Mouse (Mus musculus): Measurements from ENCODE around the gene Stat5b.
A peak's percentile ranks its signal among the peaks of the same experiment; 100 is the strongest.
"Not testable (repeated sequence)": the region's sequence is repeated elsewhere in the genome, so short reads cannot be mapped to it uniquely, and the experiment has no call there.

Gene Stat5b

DNA sequence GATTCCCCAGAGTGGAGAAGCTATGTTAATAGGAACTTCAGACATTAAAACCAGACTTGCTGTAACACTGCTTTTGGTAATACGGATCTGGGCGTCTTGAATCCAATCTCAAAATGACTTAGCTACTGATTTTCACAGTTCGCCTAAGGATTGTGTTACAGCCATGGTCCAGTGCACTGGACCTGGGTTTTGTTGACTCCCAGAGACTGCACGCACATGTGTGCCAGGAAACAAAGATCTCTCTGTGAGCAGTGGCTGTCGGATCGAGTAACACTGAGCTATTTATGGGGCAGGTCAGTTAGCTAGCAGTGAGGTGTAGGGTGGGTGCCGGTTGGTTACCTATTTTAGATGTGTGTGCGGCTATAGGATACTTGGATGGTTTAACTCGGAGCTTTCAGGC, 40.0 kb downstream of the Stat5b start:
- DNase-seq, result no peak

DNA sequence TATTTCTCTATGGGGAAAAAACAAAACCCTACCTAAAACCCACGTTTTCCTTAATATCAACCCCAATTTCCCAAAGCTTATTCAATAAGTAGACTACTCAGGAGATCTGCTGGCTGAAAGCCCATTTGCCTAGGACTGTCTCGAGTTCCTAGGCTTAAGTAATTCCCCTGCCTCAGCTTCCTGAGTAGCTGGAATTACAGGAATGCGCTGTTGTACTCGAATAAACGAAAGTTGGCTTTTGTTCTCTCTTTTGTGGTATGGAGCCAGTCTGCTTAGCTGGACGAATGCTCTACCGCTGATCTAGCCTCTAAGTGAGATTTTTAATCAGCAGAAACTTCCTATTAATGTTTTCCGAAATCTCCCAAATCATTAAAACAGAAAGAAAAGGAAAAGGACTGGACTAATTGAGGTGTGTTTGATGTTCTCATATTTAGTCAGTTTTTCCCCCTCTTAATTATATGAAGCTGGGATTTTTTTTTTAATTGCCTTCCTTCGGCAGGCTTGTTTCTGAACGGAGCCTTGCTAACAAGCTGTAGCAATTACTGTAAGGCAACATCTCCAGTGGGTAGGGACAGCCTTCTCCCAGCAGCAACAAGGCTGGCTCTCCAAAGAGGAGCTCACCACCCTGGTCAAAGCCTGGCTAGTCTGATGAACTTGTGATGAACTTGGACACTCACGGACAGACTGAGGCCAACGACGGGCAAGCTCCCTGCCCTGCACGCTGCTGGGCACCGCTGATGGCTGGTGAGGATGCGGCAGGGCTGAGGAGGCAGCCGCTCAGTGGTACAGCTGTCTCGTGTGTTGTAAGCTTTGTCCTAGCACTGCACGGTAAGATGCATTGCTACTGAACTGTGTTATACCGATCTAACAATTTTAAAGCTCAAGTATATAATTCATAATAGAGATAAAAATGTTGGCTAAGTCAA, 43.9 kb downstream of the Stat5b start:
- DNase-seq, result no peak

DNA sequence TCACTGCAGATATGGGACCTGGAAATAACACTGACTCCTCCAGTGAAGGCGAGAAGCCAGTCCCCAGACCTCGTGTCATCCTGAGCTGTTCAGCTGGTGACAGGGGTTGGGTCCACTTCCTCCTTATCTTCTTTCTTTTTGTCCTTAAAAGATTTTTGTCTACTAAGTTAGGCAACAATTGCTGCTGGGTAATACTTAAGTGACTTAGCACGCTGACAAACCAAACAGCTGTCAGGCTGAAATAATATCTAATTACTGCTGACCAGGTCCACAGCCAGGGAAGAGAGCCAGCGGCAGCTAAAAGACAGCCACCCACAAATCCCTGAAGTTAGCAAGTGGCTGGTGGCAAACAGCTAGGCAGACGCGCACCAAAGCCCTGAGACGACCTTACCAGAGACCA, 45.0 kb downstream of the Stat5b start:
- no peak for DNase-seq

DNA sequence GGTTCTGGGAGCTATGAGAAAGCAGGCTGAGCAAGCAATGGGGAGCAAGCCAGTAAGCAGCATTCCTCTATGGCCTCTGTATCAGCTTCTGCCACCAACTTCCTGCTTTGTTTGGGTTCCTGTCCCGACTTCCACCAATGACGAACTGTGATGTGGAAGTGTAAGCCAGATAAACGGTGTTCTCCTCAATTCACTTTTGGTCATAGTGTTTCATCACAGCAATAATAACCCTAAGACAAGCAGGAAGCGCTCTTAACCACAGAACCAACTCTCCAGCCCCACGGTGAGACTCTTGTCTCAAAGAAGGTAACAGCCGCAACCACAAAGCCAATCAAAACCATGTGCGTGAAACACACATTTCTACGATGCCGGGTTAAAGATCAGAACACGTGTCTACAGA, 46.1 kb downstream of the Stat5b start:
- no peak for DNase-seq

DNA sequence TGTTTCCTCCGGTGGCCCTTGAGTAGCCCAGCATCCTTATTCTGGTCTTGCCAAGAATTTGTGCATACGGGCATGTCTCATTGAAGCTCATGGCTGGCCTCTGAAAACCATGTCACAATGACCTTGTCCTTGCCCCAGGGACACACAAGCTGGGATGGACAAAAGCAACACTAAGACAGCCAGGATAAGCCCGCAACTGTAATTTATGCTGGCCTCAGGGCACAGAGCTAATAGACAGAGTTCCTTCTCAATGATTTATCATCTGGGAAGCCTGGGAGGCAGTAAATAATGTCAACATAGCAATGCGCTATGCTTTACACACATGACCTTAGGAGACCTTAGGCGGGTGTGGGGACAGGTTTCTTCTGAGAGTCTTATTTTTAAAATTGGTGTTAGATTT, 51.1 kb downstream of the Stat5b start:
- no peak for DNase-seq

DNA sequence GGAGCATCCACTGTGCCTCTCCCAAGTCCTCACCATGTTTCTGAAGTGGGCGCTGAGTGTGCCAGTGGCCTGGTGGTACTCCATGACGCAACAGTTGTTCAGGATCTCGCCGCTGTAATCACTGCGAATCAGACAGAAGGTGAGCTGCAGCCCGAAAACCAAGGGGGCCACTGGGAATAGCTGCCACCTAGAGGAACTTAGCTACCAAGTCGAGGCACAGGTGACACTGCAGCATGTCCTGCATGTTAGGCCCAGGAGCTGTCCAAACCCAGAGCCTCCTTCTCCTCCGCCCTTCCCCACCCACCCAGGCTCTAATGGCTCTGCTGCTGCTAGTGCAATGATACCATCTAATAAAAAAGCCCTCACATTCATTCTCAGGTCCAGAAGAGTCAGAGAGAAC, 53.9 kb downstream of the Stat5b start:
- DNase-seq, result no peak

DNA sequence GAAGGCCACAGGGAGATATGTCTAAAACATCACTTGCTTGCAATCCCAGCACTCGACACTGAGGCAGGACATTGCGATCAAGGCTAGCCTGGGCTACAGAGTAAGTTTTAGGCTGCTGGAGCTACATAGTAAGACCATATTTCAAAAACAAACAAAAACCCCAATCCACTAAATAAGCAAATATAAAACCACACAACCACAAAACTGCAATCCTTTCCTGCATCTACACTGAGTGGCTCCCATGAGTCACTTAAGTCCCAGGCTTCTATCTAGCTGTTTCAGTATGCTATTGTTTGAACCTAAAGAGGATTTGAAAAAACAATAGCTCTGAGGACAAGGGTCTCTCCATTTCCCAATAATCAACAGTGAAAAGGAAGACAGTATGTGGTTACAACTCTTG, 55.1 kb downstream of the Stat5b start:
- no peak for DNase-seq

DNA sequence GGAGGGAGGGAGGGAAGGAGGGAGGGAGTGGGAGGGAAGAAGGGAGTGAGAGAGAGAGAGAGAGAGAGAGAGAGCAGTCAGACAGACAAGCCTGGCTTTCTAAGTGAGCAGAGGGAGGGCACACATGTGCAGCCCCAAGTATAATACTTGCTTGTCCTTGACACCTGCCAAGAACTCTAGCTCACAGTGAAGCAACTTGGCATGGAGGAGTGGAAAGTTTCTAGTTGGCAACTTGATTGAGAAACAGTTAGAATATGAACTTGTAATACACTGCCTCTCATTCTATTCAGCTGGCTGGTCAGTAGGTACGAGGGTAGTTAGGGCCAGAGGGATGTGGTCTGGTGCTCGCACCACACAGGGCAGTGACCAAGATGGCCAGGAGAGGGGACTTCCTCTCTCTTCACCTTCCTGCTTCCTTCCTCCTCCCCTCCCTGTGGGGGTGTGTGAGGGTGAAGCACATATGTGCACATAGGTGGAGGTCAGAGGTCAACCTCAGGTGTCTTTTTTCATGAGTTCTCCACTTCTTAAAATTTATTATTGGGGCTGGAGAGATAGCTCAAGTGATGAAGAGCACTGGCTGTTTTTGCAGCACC, 59.0 kb downstream of the Stat5b start:
- no peak for DNase-seq

DNA sequence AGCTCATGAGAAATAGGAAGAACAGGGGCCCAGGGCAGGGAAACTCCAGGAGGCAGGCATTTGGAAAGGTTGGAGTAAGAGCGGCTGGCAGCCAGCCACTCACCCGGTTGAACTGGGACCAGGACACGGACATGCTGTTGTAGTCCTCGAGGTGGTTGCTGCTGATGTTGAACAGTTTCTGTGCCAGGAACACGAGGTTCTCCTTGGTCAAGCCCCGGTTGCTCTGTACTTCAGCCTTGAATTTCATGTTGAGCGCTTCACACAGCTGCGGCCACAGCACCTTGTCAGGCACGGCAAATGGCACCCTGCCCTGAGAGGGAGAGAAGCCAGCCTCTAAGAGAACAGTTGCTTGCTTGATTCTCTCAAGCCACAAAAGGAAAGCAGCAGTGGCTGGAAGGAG, 59.9 kb downstream of the Stat5b start:
- DNase-seq, result not testable (repeated sequence)

DNA sequence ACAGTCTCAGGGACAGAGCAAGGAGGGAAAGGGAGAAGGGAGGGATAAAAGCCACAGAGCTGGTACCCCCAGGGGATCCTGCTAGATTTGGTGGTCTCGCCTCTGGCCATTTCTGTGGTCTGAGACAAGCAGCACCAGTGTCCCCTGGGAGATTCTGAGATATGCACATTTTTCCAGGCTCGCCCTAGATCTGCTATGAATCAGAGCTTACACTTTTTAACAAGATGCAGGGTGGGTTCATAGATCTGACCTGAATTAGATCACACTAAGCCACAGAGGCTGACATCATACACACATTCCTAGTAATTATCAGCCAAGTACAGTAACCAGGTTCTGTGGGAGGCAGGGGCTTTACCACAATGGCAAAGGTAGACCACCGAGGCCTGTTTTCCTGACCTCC, 60.8 kb downstream of the Stat5b start:
- no peak for DNase-seq

DNA sequence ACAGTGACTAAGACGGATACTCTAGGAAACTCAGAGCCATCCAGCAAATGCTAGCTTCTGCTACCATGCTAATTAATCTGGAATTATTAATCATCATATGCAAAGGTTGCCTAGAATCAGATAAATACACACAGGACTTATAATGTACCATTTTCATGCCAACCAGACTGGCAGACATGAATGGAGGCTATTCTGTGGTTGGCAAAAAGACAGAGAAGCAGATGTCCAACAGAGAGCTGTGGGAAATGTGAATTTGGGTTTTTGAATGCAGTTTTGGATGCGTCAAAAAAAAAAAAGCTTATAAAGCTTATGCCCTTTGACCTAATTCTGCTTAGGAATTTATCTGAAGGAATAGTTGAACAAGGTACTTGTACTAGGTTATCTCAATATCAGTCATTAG, 64.8 kb downstream of the Stat5b start:
- DNase-seq, result no peak

DNA sequence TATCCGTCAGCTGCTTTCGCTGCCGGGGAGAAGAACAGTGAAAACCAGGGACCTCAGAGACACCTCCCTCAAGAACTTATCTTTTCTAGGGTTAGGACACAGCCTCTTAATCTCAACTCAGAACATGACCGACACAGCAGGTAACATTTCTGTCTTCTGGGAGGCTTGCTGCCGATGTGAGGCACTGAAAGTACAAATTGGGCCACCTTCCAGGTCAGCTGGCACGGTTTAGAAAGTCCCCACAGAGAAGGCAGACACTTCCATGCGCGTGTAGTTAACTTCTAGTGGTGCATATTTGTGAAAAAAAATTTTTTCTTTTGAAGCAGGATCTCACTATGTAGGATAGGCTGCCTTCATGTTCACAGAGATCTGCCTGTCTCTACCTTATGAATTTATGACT, 66.2 kb downstream of the Stat5b start:
- DNase-seq, result no peak

DNA sequence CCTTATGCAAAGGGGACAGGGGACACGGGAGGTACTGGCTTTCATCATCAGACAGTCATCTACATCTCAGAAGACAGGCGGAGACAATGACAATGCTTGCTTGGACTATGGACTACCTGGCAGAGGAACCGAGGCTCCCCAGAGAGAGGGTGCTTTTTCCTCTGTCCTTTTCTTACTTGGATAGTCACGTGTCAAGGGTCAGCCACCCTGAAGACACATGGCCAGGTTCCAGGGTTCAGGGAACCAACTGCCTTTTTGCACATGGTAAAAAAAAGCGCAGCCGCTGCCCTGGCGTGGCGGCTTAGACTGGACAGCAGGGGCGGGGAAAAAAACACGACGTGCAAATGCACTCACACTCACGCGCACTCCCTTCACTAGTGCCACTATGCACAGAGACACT, 68.0 kb downstream of the Stat5b start:
- no peak for DNase-seq

DNA sequence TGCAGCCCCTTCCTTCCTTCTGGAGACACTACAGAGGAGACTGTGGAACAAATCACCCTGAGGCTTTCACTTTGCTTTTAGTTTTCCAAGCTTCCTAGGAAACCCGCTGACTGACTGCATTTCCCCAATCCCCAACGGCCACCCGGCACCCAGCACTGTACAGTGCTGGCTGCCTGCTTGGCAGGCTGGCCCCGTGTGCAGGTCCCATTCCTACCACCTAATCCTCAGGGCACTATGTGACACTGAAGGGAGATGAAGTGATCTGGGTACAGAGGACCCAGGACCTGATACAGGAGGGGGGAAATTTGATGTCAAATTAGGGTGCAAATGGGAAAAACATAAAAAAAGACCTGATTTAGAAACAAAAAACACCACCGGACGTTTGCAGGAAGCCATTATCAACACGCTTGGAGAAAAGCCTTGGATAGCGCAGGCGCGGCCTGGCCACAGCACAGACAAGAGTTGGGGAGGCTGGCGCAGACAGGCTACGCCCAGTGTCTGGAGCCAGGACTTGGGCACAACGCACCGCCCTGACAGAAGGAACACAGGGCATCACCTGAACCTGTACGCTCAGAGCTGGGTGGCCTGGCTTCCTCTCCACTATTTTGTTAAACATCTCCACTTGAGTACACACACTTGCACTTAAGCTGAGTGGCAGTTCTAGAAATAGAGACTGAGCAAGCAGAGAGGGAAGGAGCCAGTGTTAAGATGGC, 68.6 kb downstream of the Stat5b start:
- no peak for DNase-seq

DNA sequence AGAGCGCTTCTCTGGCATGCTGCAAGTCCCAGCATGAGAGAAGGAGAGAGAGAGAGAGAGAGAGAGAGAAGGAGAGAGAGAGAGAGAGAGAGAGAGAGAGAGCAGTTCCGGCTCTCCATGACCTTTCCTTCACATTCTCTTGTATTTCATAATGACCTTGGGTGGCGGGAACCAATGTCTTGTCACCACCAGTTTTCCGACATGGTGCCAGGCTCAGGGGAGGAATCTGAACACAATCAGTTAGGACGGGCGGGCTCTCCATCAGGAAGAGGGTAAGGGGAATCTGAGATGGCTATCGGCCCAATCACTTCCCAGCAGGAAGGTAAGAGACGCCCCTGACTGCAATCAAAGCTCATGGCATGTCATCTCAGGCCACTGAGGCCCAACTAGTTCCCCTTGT, 70.3 kb downstream of the Stat5b start:
- DNase-seq, result no peak

DNA sequence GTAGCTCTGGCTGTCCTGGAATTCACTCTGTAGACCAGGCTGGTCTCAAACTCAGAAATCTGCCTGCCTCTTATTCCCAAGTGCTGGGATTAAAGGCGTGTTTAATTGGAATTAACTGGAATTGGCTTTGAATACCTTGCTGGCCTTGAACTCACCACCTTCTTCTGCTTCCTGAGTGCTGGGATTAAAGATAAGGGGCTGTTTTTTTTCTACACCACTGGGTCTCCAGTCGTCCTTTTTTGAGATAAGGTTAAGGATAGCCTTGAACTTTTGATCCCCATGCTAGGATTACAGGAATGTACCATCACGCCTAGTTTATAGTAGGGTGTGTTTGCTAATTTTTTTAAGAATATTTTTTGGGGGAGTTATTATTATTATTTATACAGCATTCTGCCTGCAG, 72.5 kb downstream of the Stat5b start:
- DNase-seq, result no peak

DNA sequence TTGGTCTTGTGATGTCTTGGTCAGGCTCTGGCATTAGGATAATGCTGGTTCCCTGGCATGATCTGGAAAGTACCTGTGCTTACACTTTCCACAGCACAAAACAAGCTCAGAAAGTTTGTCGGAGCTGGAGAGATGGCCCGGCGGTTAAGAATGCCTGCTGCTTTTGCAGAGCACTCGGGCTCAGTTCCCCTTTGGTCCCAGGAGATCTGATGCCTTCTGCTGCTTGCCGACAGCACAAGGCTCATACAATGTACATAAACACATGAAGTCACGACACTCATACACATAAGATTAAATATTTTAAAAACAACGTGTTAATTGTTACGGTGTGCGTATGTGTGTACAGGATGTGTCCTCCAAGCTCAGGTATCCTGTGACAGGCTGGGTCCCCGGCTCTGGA, 74.6 kb downstream of the Stat5b start:
- DNase-seq, result no peak

DNA sequence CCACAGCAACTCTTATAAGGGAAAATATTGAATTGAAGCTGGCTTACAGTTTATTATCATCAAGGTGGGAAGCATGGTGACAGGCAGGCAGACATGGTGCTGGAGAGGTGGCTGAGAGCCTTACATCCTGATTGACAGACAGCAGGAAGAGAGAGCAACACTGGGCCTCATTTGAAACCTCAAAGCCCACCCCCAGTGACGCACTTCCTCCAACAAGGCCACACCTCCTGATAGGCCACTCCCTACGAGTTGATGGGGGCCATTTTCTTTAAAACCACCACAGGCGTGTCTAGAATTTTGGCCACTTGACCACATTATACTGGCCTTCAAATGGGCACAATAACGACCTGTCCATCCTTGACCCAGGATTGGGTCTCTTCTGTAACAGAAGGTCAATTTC, 76.3 kb downstream of the Stat5b start:
- DNase-seq, result no peak

DNA sequence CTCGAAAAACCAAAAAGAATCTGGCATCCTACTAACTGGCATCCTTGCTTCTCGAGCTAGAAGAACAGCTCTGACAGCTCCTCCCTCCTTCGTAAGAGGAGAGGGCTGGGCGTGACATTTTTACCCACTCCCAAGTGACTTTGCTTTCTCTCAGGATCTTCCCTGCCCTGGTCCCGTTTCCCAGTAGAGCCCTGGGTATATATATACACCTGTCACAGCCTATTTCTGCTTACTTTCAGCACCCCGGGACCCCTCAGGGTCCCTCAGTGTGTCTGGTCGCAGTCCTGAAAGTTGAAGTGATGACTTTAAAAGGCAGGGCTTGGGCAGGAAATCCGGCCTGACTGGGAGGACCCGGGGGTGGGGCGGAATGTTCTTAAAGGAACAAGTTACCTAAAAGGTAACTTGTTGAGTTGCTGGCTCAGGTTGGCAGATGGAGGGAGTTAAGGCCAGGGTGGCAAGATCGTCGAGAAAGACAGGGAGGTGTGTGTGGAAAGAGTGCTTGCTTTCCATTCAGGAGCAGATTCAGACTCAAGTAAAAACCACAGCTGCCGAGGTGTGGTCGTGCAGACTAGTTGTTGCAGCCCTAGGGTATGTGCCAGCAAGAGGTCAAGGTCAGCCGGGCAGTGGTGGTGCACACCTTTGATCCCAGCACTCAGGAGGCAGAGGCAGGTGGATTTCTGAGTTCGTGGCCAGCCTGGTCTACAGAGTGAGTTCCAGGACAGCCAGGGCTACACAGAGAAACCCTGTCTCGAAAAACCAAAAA, 79.7 kb downstream of the Stat5b start, which contains the start of gene Ghdc:
Gene Ghdc (minus strand): TSS at position 312 of the 763 bp plus-strand sequence.
- peak; percentile 79 for DNase-seq

DNA sequence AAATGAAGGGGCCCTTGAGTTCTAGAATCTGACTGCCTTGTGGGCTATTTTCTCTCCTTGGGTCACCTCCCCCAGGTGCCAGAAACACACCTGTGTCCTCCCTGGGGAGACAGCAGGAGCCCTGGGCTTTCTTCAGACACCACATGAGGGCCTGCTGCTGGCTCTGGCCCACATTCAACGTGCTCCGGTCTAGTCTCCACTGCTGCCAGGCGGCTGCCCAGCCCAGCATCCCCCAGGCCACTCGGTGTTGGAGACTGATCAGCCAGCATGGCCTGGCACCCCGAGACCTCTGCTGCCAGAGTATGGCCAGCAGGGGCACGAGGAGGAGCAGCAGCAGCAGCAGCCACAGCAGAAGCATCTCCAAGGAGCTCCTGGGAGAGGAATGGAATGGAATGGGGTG, 80.5 kb downstream of the Stat5b start:
- DNase-seq, result no peak

DNA sequence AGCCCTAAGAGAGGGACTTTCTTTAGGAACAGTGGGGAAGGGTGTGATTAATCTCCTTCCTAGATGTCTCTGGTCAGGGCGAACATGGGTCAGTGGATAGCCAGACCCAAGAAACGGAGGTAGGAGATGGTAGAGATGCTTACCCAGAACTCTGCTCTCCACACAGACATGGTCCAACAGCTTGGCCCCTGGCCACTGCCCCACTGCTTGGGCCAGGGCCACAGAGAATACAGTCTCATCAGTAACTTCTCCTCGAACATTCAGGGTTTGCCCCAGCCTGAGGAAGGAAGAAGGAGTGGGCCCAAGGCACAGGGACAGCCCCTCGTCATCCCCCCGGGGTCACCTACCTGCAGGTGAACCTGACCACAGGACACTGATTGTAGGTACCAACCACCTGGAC, 82.7 kb downstream of the Stat5b start:
- DNase-seq, result no peak

DNA sequence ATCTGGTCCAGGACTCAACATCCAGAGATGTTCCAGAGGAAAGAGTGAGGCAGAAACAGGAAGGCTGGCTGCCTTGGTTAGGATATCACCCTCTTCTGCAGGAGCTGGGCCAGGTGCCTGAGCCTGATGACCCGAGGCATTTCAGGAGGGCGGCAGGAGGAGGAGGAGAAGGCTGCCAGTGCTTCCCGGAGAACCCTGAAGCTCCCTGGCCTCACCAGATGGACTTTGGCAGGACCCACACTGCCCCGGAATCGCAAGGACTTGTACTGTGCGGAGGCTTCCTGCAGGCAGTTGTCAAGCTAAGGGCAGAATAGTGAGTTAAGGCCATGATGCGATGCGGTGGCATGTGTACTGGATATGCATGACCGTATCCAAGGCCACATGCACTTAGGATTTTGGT, 83.8 kb downstream of the Stat5b start:
- DNase-seq, result no peak

DNA sequence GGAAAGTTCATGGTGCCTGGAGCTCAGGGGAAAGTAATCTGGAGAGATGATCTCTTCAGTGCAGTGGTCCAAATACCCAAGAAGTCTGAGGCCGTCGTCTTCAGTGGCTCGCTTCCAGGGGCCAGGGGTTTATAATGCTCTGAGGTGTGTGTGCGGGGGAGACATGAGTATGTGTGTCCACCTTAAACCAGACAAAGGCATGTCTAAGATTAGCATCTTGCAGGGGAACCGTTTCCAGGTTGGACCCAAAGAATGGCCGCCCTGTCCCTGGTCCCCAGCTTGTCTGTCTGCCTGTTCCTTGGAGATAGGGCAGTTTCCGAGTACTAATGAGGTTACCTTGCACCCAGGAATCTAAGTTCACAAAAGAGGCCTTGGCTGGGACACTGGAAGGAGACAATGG, 87.7 kb downstream of the Stat5b start, which contains the start of gene Hcrt:
Gene Hcrt (minus strand): TSS at position 101 of the 400 bp plus-strand sequence.
- DNase-seq, result no peak

All from liver (tissue).